Mouse (Mus musculus) midbrain, embryonic 11.5 days (tissue): ENCODE data around the gene Msx1. TPM values are rescaled to one million over a fixed set of nuclear protein-coding genes. Genes with fewer than 3 reads are reported as not detected.

Experiments used
- ATAC-seq: fragments of 200-750 bp; cut with Nextera tagmentation; 2 replicates; pipeline ENCODE4 v1.8.0; 2017; ENCODE audit warnings: moderate TSS enrichment, moderate library complexity; ENCODE audit not compliant: low FRiP score
- DNase-seq: peaks from one replicate; pipeline ENCODE4 v3.0.0; 2015; ENCODE audit warnings: low spot score; ENCODE audit errors: missing footprints
- H3K27ac ChIP-seq: fragments of 300-500 bp; sonication (generic); 2 replicates; pipeline ENCODE4 v1.5.1; 2014; ENCODE audit warnings: low read depth, low read length
- H3K27me3 ChIP-seq: fragments of 300-500 bp; sonication (generic); 2 replicates; pipeline ENCODE4 v1.6.1; 2014; ENCODE audit warnings: mild to moderate bottlenecking, low read length, moderate library complexity, mixed read lengths; ENCODE audit not compliant: control insufficient read depth, insufficient read depth
- H3K36me3 ChIP-seq: fragments of 300-500 bp; sonication (generic); 2 replicates; pipeline ENCODE4 v1.6.1; 2014; ENCODE audit warnings: mild to moderate bottlenecking, low read length, moderate library complexity, mixed read lengths; ENCODE audit not compliant: control insufficient read depth, insufficient read depth
- H3K4me1 ChIP-seq: fragments of 300-500 bp; sonication (generic); 2 replicates; pipeline ENCODE4 v1.6.1; 2014; ENCODE audit warnings: low read length; ENCODE audit not compliant: control insufficient read depth, insufficient read depth
- H3K4me2 ChIP-seq: fragments of 300-500 bp; sonication (generic); 2 replicates; pipeline ENCODE4 v1.6.1; 2014; ENCODE audit warnings: mild to moderate bottlenecking, moderate library complexity
- H3K4me3 ChIP-seq: fragments of 300-500 bp; sonication (generic); 2 replicates; pipeline ENCODE4 v1.5.1; 2014; ENCODE audit warnings: low read depth, low read length
- H3K9ac ChIP-seq: fragments of 300-500 bp; sonication (generic); 2 replicates; pipeline ENCODE4 v1.6.1; 2014; ENCODE audit warnings: low read length
- H3K9me3 ChIP-seq: fragments of 300-500 bp; sonication (generic); 2 replicates; pipeline ENCODE4 v1.6.1; 2016; ENCODE audit warnings: low read length; ENCODE audit not compliant: control insufficient read depth
- WGBS: fragments of 180-500 bp; shearing (Covaris S2); extraction: QIAGEN DNeasy Blood & Tissue Kit; methylation state at CpG from one replicate; pipeline ENCODE4 v1.1.7; 2014; 5-methylcytosine and 5-hydroxymethylcytosine counted together
- polyA plus RNA-seq: library from polyadenylated mRNA; unstranded; fragments of >200 nt; fragmentation: Nextera tagmentation; extraction: Ambion mirVana; gene quantifications from 2 replicates; pipeline ENCODE4 v1.2.1, GENCODE M21; 2014

The Msx1 gene
- polyA plus RNA-seq, 1 experiment from 2014 or later = 104 TPM

- Histone ChIP-seq H3K36me3 (no peaks in the 10 kb centered on the region), H3K9me3 (no peaks in the 10 kb centered on the region), H3K4me1 (no peaks in the 10 kb centered on the region), H3K9ac (no peak overlapping the region), H3K27me3 (no peaks in the 10 kb centered on the region), H3K4me3 (no peak overlapping the region), H3K27ac (no peak overlapping the region), H3K4me2 (no peak overlapping the region)
- no peak for DNase-seq
- WGBS = 79% methylated on average over 8 of the region's 8 CpGs
- ATAC-seq = no peak
These were observed 41.1 kb downstream of the Msx1 start for GRCm38 (mm10) chr5:37783306-37783705.

DNA sequence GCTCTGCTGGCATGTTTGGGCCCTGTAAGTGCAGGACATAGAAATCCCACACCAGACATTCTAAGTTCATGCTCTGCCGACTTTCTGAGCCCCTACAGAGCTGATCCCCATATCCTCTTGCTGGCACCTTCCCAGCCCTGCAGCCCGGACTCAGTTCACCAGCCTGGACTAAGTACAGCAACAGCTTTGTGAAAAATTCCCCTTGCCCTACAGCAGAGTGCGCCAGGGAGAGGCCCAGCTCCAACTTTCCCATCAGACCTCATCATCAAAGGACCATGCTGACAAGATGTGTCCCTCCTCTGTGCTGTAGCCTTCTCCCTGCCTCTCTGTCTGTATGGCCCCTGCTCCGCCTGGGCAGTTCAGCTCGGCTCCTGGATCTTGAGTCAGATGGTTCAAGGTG, 48.7 kb downstream of the Msx1 start:
- H3K27me3 ChIP-seq = no peaks in the 10 kb centered on the region
- 59% methylated on average over 5 of the region's 5 CpGs for WGBS

DNA sequence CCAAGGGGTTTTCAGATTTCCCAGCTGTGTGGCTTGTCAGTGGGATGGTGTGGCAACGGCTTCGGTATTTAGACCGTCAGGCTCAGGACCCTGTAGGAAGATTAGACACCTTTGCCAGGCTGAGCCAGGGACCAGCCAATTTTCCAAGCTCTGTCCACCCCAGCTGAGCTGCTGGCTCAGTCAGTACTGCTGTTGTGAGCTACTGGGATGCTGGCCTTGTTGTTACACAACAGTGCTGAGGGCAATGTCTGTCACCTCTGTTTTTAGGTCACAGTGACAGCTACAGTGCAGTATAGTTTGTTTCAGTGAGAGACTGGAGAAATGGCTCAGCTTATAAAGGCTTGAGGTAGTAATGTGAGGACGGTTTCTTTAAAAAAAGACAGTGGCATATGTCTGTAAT, 50.4 kb downstream of the Msx1 start:
- H3K27me3 ChIP-seq = no peaks in the 10 kb centered on the region
- WGBS = 81% methylated on average over 4 of the region's 4 CpGs
- no peak overlapping the region for H3K4me2 ChIP-seq
- H3K9ac ChIP-seq = no peak overlapping the region
- H3K9me3 ChIP-seq = no peaks in the 10 kb centered on the region
- ATAC-seq = no peak
- no peak overlapping the region for H3K27ac ChIP-seq
- no peak overlapping the region for H3K4me3 ChIP-seq
- no peaks in the 10 kb centered on the region for H3K36me3 ChIP-seq
- DNase-seq = no peak
- H3K4me1 ChIP-seq = no peaks in the 10 kb centered on the region

More for the DNA sequence above, 48.7 kb downstream of the Msx1 start:
- ATAC-seq = no peak
- H3K4me1 ChIP-seq = no peaks in the 10 kb centered on the region
- H3K36me3 ChIP-seq = no peaks in the 10 kb centered on the region
- no peak overlapping the region for H3K27ac ChIP-seq
- DNase-seq = no peak
- no peaks in the 10 kb centered on the region for H3K9me3 ChIP-seq
- H3K4me3 ChIP-seq = no peak overlapping the region
- H3K9ac ChIP-seq = no peak overlapping the region
- no peak overlapping the region for H3K4me2 ChIP-seq

GRCm38 (mm10) chr5:37770870-37771269, 53.5 kb downstream of the Msx1 start:
- H3K9ac ChIP-seq = no peak overlapping the region
- no peak overlapping the region for H3K27ac ChIP-seq
- H3K4me3 ChIP-seq = no peak overlapping the region
- no peaks in the 10 kb centered on the region for H3K27me3 ChIP-seq
- no peak for DNase-seq
- WGBS = 84% methylated on average over 6 of the region's 6 CpGs
- no peak overlapping the region for H3K4me2 ChIP-seq
- no peaks in the 10 kb centered on the region for H3K4me1 ChIP-seq
- H3K36me3 ChIP-seq = no peaks in the 10 kb centered on the region
- no peak for ATAC-seq
- H3K9me3 ChIP-seq = no peaks in the 10 kb centered on the region

Other genes starting within 250 kb of the Msx1 start
- 4.1 and 5.6 TPM in 2 replicates for gene Stk32b, start 107.4 kb downstream of the Msx1 start, polyA plus RNA-seq
- gene Cytl1, start 89.1 kb downstream of the Msx1 start, polyA plus RNA-seq = 0.17 TPM in 1 of 2 replicates, not detected in the other
- gene Stx18, start 214.2 kb upstream of the Msx1 start, polyA plus RNA-seq = 48.6 and 56.7 TPM in 2 replicates